Mouse (Mus musculus): ENCODE data around the gene Lnpk.
A peak's percentile ranks its signal among the peaks of the same experiment; 100 is the strongest.

Lnpk gene

GRCm38 (mm10) chr2:74578843-74579489 is at the start of gene Lnpk:
Gene Lnpk, minus strand, starts transcription at chr2:74579435.
- DNase-seq = peak; percentile 91

- DNase-seq = no peak
Measured at GRCm38 (mm10) chr2:74620368-74620767, 41.1 kb upstream of the Lnpk start.

- no peak for DNase-seq
Measured at GRCm38 (mm10) chr2:74619676-74620246, 40.5 kb upstream of the Lnpk start.

GRCm38 (mm10) chr2:74617706-74618105 is 38.5 kb upstream of the Lnpk start:
- no peak for DNase-seq

GRCm38 (mm10) chr2:74611406-74611805 is 32.2 kb upstream of the Lnpk start:
- no peak for DNase-seq

- no peak for DNase-seq
Measured at GRCm38 (mm10) chr2:74609350-74609749, 30.1 kb upstream of the Lnpk start.

GRCm38 (mm10) chr2:74606087-74606760 is 27.0 kb upstream of the Lnpk start:
- no peak for DNase-seq

GRCm38 (mm10) chr2:74604011-74604410 is 24.8 kb upstream of the Lnpk start:
- DNase-seq = no peak

GRCm38 (mm10) chr2:74602483-74602882 is 23.2 kb upstream of the Lnpk start:
- no peak for DNase-seq

GRCm38 (mm10) chr2:74597169-74597568 is 17.9 kb upstream of the Lnpk start:
- no peak for DNase-seq

- DNase-seq = no peak
Measured at GRCm38 (mm10) chr2:74596094-74596493, 16.9 kb upstream of the Lnpk start.

GRCm38 (mm10) chr2:74578146-74578842 is 941 bp downstream of the Lnpk start:
- peak; percentile 40 for DNase-seq

GRCm38 (mm10) chr2:74570390-74570789 is 8.8 kb downstream of the Lnpk start:
- DNase-seq = no peak

GRCm38 (mm10) chr2:74559822-74560221 is 19.4 kb downstream of the Lnpk start:
- DNase-seq = no peak

GRCm38 (mm10) chr2:74559092-74559491 is 20.1 kb downstream of the Lnpk start:
- no peak for DNase-seq

GRCm38 (mm10) chr2:74557451-74557850 is 21.8 kb downstream of the Lnpk start:
- DNase-seq = no peak

GRCm38 (mm10) chr2:74551929-74552328 is 27.3 kb downstream of the Lnpk start:
- no peak for DNase-seq

GRCm38 (mm10) chr2:74548306-74548705 is 30.9 kb downstream of the Lnpk start:
- no peak for DNase-seq

GRCm38 (mm10) chr2:74508302-74508701 is 70.9 kb downstream of the Lnpk start:
- no peak for DNase-seq

- DNase-seq = no peak
Measured at GRCm38 (mm10) chr2:74506439-74506838, 72.8 kb downstream of the Lnpk start.

- DNase-seq = no peak
Measured at GRCm38 (mm10) chr2:74500307-74500706, 78.9 kb downstream of the Lnpk start.

GRCm38 (mm10) chr2:74497851-74498250 is 81.4 kb downstream of the Lnpk start:
- no peak for DNase-seq

GRCm38 (mm10) chr2:74491426-74491825 is 87.8 kb downstream of the Lnpk start:
- no peak for DNase-seq

GRCm38 (mm10) chr2:74490186-74490585 is 89.0 kb downstream of the Lnpk start:
- DNase-seq = no peak

All from cerebellum, adult 9-10 months (tissue).